Mouse (Mus musculus) hindbrain, embryonic 10.5 days (tissue): ENCODE results near the gene Nfib. TPM values are rescaled to one million over a fixed set of nuclear protein-coding genes. Genes with fewer than 3 reads are reported as not detected.

Experiments
- DNase-seq: peaks from one replicate; pipeline ENCODE4 v3.0.0-alpha.2; 2017; ENCODE audit warnings: low spot score
- H3K27ac ChIP-seq: fragments of 300-500 bp; sonication (generic); 2 replicates; pipeline ENCODE4 v1.5.1; 2016; ENCODE audit warnings: mild to moderate bottlenecking, moderate library complexity
- H3K27me3 ChIP-seq: fragments of 300-500 bp; sonication (generic); 2 replicates; pipeline ENCODE4 v1.6.1; 2016; ENCODE audit warnings: mild to moderate bottlenecking; ENCODE audit not compliant: poor library complexity, insufficient read depth, severe bottlenecking
- H3K36me3 ChIP-seq: fragments of 300-500 bp; sonication (generic); 2 replicates; pipeline ENCODE4 v1.6.1; 2016; ENCODE audit warnings: mild to moderate bottlenecking, moderate library complexity
- H3K4me1 ChIP-seq: fragments of 300-500 bp; sonication (generic); replicated peaks from 2 replicates; pipeline ENCODE4 v1.6.1; 2016; ENCODE audit warnings: mild to moderate bottlenecking
- H3K4me3 ChIP-seq: fragments of 300-500 bp; sonication (generic); 2 replicates; pipeline ENCODE4 v1.5.1; 2016; ENCODE audit warnings: mild to moderate bottlenecking, moderate library complexity
- H3K9me3 ChIP-seq: fragments of 300-500 bp; sonication (generic); 2 replicates; pipeline ENCODE4 v1.6.1; 2016; ENCODE audit warnings: mild to moderate bottlenecking, moderate library complexity
- WGBS: fragments of 180-500 bp; shearing (Covaris S2); methylation state at CpG from one replicate; pipeline ENCODE4 v1.1.7; 2016; 5-methylcytosine and 5-hydroxymethylcytosine counted together
- polyA plus RNA-seq: library from polyadenylated mRNA; unstranded; fragments of >200 nt; fragmentation: Nextera tagmentation; extraction: Ambion mirVana; gene quantifications from 2 replicates; pipeline ENCODE4 v1.2.1, GENCODE M21; 2016

Gene Nfib
- polyA plus RNA-seq, 1 experiment from 2014 or later: 17.3 TPM

GRCm38 (mm10) chr4:82539406-82540047 lies 166.0 kb downstream of the Nfib start:
- H3K27me3 ChIP-seq: peaks cover 93% of the 10 kb centered on the region
- no peak for DNase-seq
- 12% methylated on average over 8 of the region's 8 CpGs for WGBS
- H3K9me3 ChIP-seq: no peaks in the 10 kb centered on the region
- H3K36me3 ChIP-seq: no peaks in the 10 kb centered on the region
- no peak overlapping the region for H3K27ac ChIP-seq
- peaks cover 32% of the 10 kb centered on the region for H3K4me1 ChIP-seq
- no peak overlapping the region for H3K4me3 ChIP-seq

- under 1% methylated on average over 9 of the region's 9 CpGs for WGBS
- no peaks in the 10 kb centered on the region for H3K9me3 ChIP-seq
- peaks cover 34% of the 10 kb centered on the region for H3K4me1 ChIP-seq
- H3K27me3 ChIP-seq: peaks cover 99% of the 10 kb centered on the region
- peak overlapping the region; percentile 50 for H3K4me3 ChIP-seq
- no peaks in the 10 kb centered on the region for H3K36me3 ChIP-seq
- peak; percentile 37 for DNase-seq
- no peak overlapping the region; the same call in 1 of the 2 replicates for H3K27ac ChIP-seq
These were observed 166.7 kb downstream of the Nfib start for GRCm38 (mm10) chr4:82538815-82539214.

GRCm38 (mm10) chr4:82538069-82538811 lies 167.3 kb downstream of the Nfib start:
- WGBS: under 1% methylated on average over 30 of the region's 30 CpGs

GRCm38 (mm10) chr4:82537279-82537967 lies 168.1 kb downstream of the Nfib start:
- WGBS: under 1% methylated on average over 28 of the region's 28 CpGs
- peak; percentile 71 for DNase-seq
- peaks cover 46% of the 10 kb centered on the region for H3K4me1 ChIP-seq
- peak overlapping the region; percentile 50 for H3K4me3 ChIP-seq
- H3K27ac ChIP-seq: peak overlapping the region; percentile 53
- peaks cover 99% of the 10 kb centered on the region for H3K27me3 ChIP-seq
- no peaks in the 10 kb centered on the region for H3K36me3 ChIP-seq
- no peaks in the 10 kb centered on the region for H3K9me3 ChIP-seq

More at GRCm38 (mm10) chr4:82538069-82538811, 167.3 kb downstream of the Nfib start:
- Histone ChIP-seq H3K27ac (no peak overlapping the region; the same call in 1 of the 2 replicates), H3K4me3 (peak overlapping the region; percentile 50), H3K9me3 (no peaks in the 10 kb centered on the region), H3K4me1 (peaks cover 38% of the 10 kb centered on the region), H3K27me3 (peaks cover 99% of the 10 kb centered on the region), H3K36me3 (no peaks in the 10 kb centered on the region)
- DNase-seq: peak; percentile 58

GRCm38 (mm10) chr4:82536435-82537278 lies 168.9 kb downstream of the Nfib start:
- peak overlapping the region; percentile 50 for H3K4me3 ChIP-seq
- H3K9me3 ChIP-seq: no peaks in the 10 kb centered on the region
- H3K27ac ChIP-seq: peak overlapping the region; percentile 53
- no peaks in the 10 kb centered on the region for H3K36me3 ChIP-seq
- peaks cover 100% of the 10 kb centered on the region for H3K27me3 ChIP-seq
- DNase-seq: peak; percentile 46
- WGBS: 1% methylated on average over 36 of the region's 36 CpGs
- H3K4me1 ChIP-seq: peaks cover 54% of the 10 kb centered on the region

- H3K36me3 ChIP-seq: no peaks in the 10 kb centered on the region
- no peak overlapping the region for H3K27ac ChIP-seq
- peaks cover 62% of the 10 kb centered on the region for H3K4me1 ChIP-seq
- no peak for DNase-seq
- H3K27me3 ChIP-seq: peaks cover 97% of the 10 kb centered on the region
- 38% methylated on average over 6 of the region's 6 CpGs for WGBS
- no peaks in the 10 kb centered on the region for H3K9me3 ChIP-seq
- peak overlapping the region; percentile 50; the same call in 1 of the 2 replicates for H3K4me3 ChIP-seq
These were observed 169.7 kb downstream of the Nfib start for GRCm38 (mm10) chr4:82535606-82536434.

GRCm38 (mm10) chr4:82533231-82533630 lies 172.3 kb downstream of the Nfib start:
- Histone ChIP-seq H3K36me3 (no peaks in the 10 kb centered on the region), H3K4me1 (peaks cover 56% of the 10 kb centered on the region), H3K27ac (peak overlapping the region; percentile 84), H3K27me3 (peaks cover 71% of the 10 kb centered on the region), H3K9me3 (no peaks in the 10 kb centered on the region), H3K4me3 (no peak overlapping the region)
- 8% methylated on average over 3 of the region's 3 CpGs for WGBS
- DNase-seq: no peak

GRCm38 (mm10) chr4:82532443-82533191 lies 172.9 kb downstream of the Nfib start:
- peak; percentile 17 for DNase-seq
- WGBS: 6% methylated on average over 11 of the region's 11 CpGs
- Histone ChIP-seq H3K9me3 (no peaks in the 10 kb centered on the region), H3K27ac (peak overlapping the region; percentile 84), H3K4me1 (peaks cover 50% of the 10 kb centered on the region), H3K4me3 (peak overlapping the region; percentile 22; the same call in 1 of the 2 replicates), H3K36me3 (no peaks in the 10 kb centered on the region), H3K27me3 (peaks cover 65% of the 10 kb centered on the region)

GRCm38 (mm10) chr4:82531977-82532376 lies 173.6 kb downstream of the Nfib start:
- no peak for DNase-seq
- Histone ChIP-seq H3K4me3 (no peak overlapping the region), H3K4me1 (peaks cover 43% of the 10 kb centered on the region), H3K27me3 (peaks cover 58% of the 10 kb centered on the region), H3K9me3 (no peaks in the 10 kb centered on the region), H3K36me3 (no peaks in the 10 kb centered on the region), H3K27ac (peak overlapping the region; percentile 84)
- 43% methylated on average over 5 of the region's 5 CpGs for WGBS

- 52% methylated on average over 3 of the region's 3 CpGs for WGBS
- H3K4me1 ChIP-seq: peaks cover 33% of the 10 kb centered on the region
- H3K9me3 ChIP-seq: no peaks in the 10 kb centered on the region
- peaks cover 48% of the 10 kb centered on the region for H3K27me3 ChIP-seq
- H3K4me3 ChIP-seq: no peak overlapping the region
- no peaks in the 10 kb centered on the region for H3K36me3 ChIP-seq
- no peak for DNase-seq
- peak overlapping the region; percentile 26; the same call in 1 of the 2 replicates for H3K27ac ChIP-seq
These were observed 174.6 kb downstream of the Nfib start for GRCm38 (mm10) chr4:82530875-82531353.

GRCm38 (mm10) chr4:82528978-82529377 lies 176.6 kb downstream of the Nfib start:
- Histone ChIP-seq H3K4me3 (no peak overlapping the region), H3K27ac (no peak overlapping the region), H3K9me3 (no peaks in the 10 kb centered on the region), H3K36me3 (no peaks in the 10 kb centered on the region), H3K27me3 (peaks cover 28% of the 10 kb centered on the region), H3K4me1 (peaks cover 31% of the 10 kb centered on the region)
- no peak for DNase-seq
- 76% methylated on average over 2 of the region's 2 CpGs for WGBS
